Mouse (Mus musculus) heart, postnatal 14 days (tissue): Measurements from ENCODE around the gene Tap2. TPM values are rescaled to one million over a fixed set of nuclear protein-coding genes. Genes with fewer than 3 reads are reported as not detected.
"Not testable (repeated sequence)": the region's sequence is repeated elsewhere in the genome, so short reads cannot be mapped to it uniquely, and the experiment has no call there.

Experiments
- DNase-seq, 2 experiments: peaks; one replicate each; pipeline ENCODE4 v3.0.0; 2021 to 2022
- intact Hi-C: fragments of 180-260 bp; cut with DNase I; formaldehyde crosslinking; loops from one replicate; pipeline ENCODE4 v1.15.1; 2025
- total RNA-seq, 2 experiments: library from RNA; stranded (reverse); gene quantifications; 2 replicates each; pipeline ENCODE4 v1.2.3; 2021

Tap2 gene
- total RNA-seq, 2 experiments from 2014 or later = 18.9 to 20.7 TPM

GRCm38 (mm10) chr17:34208421-34208820 is 5.1 kb downstream of the Tap2 start:
- intact Hi-C loops = no loop called here
- no peak for DNase-seq

- DNase-seq = peak in 1 of 2 experiments; percentile 1
- intact Hi-C loops = no loop called here
Measured at GRCm38 (mm10) chr17:34209680-34210079, 6.4 kb downstream of the Tap2 start.

- intact Hi-C loops = no loop called here
- DNase-seq = peak in 1 of 2 experiments; percentile 1
Measured at GRCm38 (mm10) chr17:34210599-34210998, 7.3 kb downstream of the Tap2 start.

- peak in 1 of 2 experiments; percentile 1 for DNase-seq
- intact Hi-C loops = no loop called here
Measured at GRCm38 (mm10) chr17:34211746-34212365, 8.5 kb downstream of the Tap2 start.

DNA sequence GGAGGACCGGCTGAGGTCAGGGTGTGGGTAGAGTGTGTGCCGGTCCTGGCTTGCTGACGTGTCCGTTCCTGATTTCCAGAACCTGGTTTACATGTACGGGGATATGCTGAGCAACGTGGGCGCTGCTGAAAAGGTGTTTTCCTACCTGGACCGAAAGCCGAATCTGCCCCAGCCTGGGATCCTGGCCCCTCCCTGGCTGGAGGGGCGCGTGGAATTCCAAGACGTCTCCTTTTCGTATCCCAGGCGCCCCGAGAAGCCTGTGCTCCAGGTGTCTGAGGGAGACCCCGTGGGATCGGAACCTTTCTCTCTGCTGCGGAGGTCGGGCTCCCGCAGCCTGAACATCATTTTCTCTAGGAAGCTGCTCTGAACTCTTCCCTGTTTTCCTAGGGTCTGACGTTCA is 10.6 kb downstream of the Tap2 start:
- peak in 1 of 2 experiments; percentile 1 for DNase-seq
- intact Hi-C loops = no loop called here

DNA sequence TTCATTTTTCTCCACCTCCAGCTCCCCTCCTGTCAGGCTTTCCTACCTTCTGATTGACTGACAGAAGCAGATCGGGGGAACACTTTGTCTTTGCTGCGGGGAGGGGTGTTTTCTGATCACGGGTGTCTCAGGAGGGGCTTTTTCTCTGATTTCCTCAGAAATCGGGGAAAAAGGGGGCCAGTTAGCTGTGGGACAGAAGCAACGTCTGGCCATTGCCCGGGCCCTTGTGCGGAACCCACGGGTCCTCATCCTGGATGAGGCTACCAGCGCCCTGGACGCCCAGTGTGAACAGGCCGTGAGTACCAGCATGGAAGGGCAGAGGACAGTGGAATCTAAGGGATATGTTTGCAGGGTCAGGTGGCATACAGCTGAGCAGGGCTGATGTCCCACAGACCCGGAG is 11.8 kb downstream of the Tap2 start:
- peak in 1 of 2 experiments; percentile 0 for DNase-seq
- intact Hi-C loops = no loop called here

- intact Hi-C loops = no loop called here
Measured at GRCm38 (mm10) chr17:34217216-34217928, 14.0 kb downstream of the Tap2 start.

DNA sequence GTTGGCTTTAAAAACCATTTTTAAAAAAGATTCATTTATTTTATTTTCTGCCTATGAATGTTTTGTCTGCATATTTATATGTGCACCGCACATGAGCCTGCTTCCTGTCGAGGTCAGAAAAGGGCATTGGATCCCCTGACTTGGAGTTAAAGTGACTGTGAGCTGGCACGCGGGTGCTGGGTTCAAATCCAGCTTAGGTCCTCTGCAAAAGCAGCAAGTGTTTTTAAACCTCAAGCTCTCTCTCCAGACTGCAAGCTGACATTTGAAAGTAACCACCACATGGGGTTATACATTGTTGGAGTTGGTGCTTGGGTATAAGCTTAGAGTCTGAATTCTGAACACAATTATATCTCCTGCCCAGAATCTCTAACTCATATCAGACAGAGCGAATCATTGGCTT is 14.7 kb downstream of the Tap2 start:
- peak in 1 of 2 experiments; percentile 0 for DNase-seq
- intact Hi-C loops = no loop called here

More at GRCm38 (mm10) chr17:34217216-34217928, 14.0 kb downstream of the Tap2 start:
- DNase-seq = no peak

GRCm38 (mm10) chr17:34218675-34219074 is 15.3 kb downstream of the Tap2 start:
- DNase-seq = peak; percentile 72 to 73
- intact Hi-C loops = no loop called here

DNA sequence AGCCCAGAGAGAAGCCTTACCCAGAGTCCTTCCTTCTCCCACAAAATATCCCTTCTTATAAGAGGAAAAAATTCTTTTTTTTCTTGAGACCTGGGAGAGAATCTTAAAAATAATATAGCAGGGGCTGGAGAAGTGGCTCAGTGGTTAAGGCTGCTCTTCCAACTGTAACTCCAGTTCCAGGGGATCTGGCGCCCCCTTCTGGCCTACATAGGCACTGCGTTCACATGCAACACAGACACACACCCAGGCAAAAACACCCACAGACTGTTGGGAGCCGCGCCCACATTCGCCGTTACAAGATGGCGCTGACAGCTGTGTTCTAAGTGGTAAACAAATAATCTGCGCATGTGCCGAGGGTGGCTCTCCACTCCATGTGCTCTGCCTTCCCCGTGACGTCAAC is 15.8 kb downstream of the Tap2 start:
- peak; percentile 55 to 77 for DNase-seq
- intact Hi-C loops = not testable (repeated sequence)

GRCm38 (mm10) chr17:34219801-34220200 is 16.5 kb downstream of the Tap2 start:
- peak in 1 of 2 experiments; percentile 1 for DNase-seq
- intact Hi-C loops = not testable (repeated sequence)

DNA sequence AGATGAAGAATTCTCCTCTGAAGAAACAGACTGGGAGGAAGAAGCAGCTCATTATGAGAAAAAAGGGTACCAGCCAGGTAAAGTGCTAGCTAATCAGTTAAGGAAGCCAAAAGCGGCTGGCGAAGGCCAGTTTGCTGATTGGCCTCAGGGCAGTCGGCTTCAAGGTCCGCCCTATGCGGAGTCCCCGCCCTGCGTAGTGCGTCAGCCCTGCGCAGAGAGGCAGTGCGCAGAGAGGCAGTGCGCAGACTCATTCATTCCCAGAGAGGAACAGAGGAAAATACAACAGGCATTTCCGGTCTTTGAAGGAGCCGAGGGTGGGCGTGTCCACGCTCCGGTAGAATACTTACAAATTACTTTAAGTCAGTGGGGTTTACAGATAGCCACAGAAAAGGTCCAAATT is 17.1 kb downstream of the Tap2 start:
- intact Hi-C loops, DNase-seq: not testable (repeated sequence)

GRCm38 (mm10) chr17:34224816-34225215 is 21.5 kb downstream of the Tap2 start:
- intact Hi-C loops = no loop called here
- no peak for DNase-seq

DNA sequence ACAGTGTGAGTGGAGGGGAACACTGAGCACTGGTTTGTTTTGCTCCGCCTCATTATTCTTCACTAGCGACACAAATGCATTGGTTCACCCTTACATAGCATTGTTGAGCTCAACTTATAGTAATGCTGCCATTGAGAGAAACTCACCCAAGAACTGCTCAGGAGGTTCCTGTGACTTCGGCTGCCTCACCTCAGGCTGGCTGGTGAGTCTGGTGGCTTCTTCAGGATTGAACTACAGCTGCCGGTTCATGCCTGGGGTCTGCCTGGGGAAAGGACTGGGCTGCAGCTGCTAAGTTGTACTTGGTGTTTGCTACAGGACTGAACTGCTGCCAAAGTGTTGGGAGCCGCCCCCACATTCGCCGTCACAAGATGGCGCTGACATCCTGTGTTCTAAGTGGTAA is 22.1 kb downstream of the Tap2 start:
- intact Hi-C loops = no loop called here
- no peak for DNase-seq

DNA sequence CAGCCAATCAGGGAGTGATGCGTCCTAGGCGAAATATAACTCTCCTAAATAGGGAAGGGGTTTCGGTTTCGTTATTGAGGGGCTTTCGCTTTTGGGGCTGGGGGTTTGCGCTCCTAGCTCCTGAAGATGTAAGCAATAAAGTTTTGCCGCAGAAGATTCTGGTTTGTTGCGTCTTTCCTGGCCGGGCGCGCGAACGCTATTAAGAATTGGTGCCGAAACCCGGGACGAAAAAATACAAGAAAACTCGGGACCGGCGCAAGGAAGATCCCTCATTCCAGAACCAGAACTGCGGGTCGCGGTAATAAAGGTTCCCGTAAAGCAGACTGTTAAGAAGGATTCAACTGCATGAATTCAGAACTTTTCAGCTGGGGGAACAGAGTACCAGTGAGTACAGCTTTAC is 22.6 kb downstream of the Tap2 start:
- intact Hi-C loops, DNase-seq: not testable (repeated sequence)

DNA sequence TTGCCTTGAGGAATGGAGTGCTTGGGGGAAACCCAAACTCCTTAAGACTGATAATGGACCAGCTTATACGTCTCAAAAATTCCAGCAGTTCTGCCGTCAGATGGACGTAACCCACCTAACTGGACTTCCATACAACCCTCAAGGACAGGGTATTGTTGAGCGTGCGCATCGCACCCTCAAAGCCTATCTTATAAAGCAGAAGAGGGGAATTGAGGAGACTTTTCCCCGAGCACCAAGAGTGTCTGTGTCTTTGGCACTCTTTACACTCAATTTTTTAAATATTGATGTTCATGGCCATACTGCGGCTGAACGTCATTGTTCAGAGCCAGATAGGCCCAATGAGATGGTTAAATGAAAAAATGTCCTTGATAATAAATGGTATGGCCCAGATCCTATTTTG is 27.6 kb downstream of the Tap2 start:
- not testable (repeated sequence) for DNase-seq
- intact Hi-C loops = loop anchor here (10.0 kb wide), 1 partner anchor 126 kb away; no protein-coding TSS in a partner anchor

DNA sequence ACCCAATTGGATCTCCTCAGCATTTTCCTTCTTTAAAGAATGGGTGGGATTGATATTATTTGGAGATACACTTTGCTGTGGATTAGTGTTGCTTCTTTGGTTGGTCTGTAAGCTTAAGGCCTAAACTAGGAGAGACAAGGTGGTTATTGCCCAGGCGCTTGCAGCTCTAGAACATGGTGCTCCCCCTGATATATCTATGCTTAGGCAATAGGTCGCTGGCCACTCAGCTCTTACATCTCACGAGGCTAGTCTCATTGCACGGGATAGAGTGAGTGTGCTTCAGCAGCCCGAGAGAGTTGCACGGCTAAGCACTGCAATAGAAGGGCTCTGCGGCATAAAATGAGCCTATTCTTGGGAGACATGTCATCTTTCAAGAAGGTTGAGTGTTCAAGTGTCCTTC is 28.7 kb downstream of the Tap2 start:
- intact Hi-C loops = loop anchor here (10.0 kb wide), 1 partner anchor 127 kb away; no protein-coding TSS in a partner anchor
- DNase-seq = not testable (repeated sequence)

GRCm38 (mm10) chr17:34234926-34235325 is 31.6 kb downstream of the Tap2 start:
- intact Hi-C loops = loop anchor here (1.0 to 10.0 kb wide), 3 partner anchors 33 to 130 kb away; partner anchors contain the start of gene Tap2
- peak; percentile 83 to 88 for DNase-seq

GRCm38 (mm10) chr17:34236691-34237090 is 33.4 kb downstream of the Tap2 start:
- no peak for DNase-seq
- intact Hi-C loops = loop anchor here (5.0 to 10.0 kb wide), 2 partner anchors 34 to 132 kb away; partner anchors contain the start of gene Tap2

GRCm38 (mm10) chr17:34237741-34238140 is 34.4 kb downstream of the Tap2 start:
- no peak for DNase-seq
- intact Hi-C loops = loop anchor here (5.0 to 10.0 kb wide), 2 partner anchors 35 to 133 kb away; partner anchors contain the start of gene Tap2

GRCm38 (mm10) chr17:34238706-34239105 is 35.4 kb downstream of the Tap2 start, which contains the start of gene H2-Ob:
TSS of gene H2-Ob (plus strand) at chr17:34238903.
- peak in 1 of 2 experiments; percentile 58 for DNase-seq
- intact Hi-C loops = loop anchor here (5.0 to 10.0 kb wide), 2 partner anchors 36 to 134 kb away; partner anchors contain the start of gene Tap2
